Mouse (Mus musculus): Measurements from ENCODE around the gene Pigv. TPM values are rescaled to one million over a fixed set of nuclear protein-coding genes. Genes with fewer than 3 reads are reported as not detected.

Gene Pigv
- polyA plus RNA-seq, 1 experiment from 2014 or later = 14.6 TPM

Small RNAs within 50 kb of the gene (microRNA-seq; reads per million reads assigned to microRNA genes)
- gene Mir7227 = not detected

Other genes starting within 250 kb of the Pigv start
- gene Tent5b, start 192.5 kb downstream of the Pigv start, polyA plus RNA-seq (2015; fragmentation: Nextera tagmentation; extraction: Ambion mirVana) = 11.8 and 12.6 TPM in 2 replicates
- 3.7 and 4.0 TPM in 2 replicates for gene Trnp1, start 174.1 kb downstream of the Pigv start, polyA plus RNA-seq (2015; fragmentation: Nextera tagmentation; extraction: Ambion mirVana)
- gene Kdf1, start 153.7 kb downstream of the Pigv start, polyA plus RNA-seq (2015; fragmentation: Nextera tagmentation; extraction: Ambion mirVana) = 22.7 and 22.9 TPM in 2 replicates
- 247 and 256 TPM in 2 replicates for gene Nudc, start 126.7 kb downstream of the Pigv start, polyA plus RNA-seq (2015; fragmentation: Nextera tagmentation; extraction: Ambion mirVana)
- not detected in 2 replicates for gene Nr0b2, start 119.3 kb downstream of the Pigv start, polyA plus RNA-seq (2015; fragmentation: Nextera tagmentation; extraction: Ambion mirVana)
- 5.8 and 7.3 TPM in 2 replicates for gene Gpatch3, start 97.9 kb downstream of the Pigv start, polyA plus RNA-seq (2015; fragmentation: Nextera tagmentation; extraction: Ambion mirVana)
- gene Gpn2, start 88.3 kb downstream of the Pigv start, polyA plus RNA-seq (2015; fragmentation: Nextera tagmentation; extraction: Ambion mirVana) = 15.7 and 17.2 TPM in 2 replicates
- 499 and 506 TPM in 2 replicates for gene Sfn, start 70.5 kb downstream of the Pigv start, polyA plus RNA-seq (2015; fragmentation: Nextera tagmentation; extraction: Ambion mirVana)
- 2.9 and 3.6 TPM in 2 replicates for gene Zdhhc18, start 22.5 kb downstream of the Pigv start, polyA plus RNA-seq (2015; fragmentation: Nextera tagmentation; extraction: Ambion mirVana)
- gene Arid1a, start 84.1 kb upstream of the Pigv start, polyA plus RNA-seq (2015; fragmentation: Nextera tagmentation; extraction: Ambion mirVana) = 21.7 and 24.2 TPM in 2 replicates
- 31.5 and 35.6 TPM in 2 replicates for gene Rps6ka1, start 215.2 kb upstream of the Pigv start, polyA plus RNA-seq (2015; fragmentation: Nextera tagmentation; extraction: Ambion mirVana)